Mouse (Mus musculus) C2C12 (cell line): ENCODE measurements around the gene 2310022B05Rik.

Source experiments
- CEBPB ChIP-seq: IDR thresholded peaks from one replicate; pipeline ENCODE4 v1.6.1; 2011; ENCODE audit warnings: low read depth, mild to moderate bottlenecking, control low read depth, moderate library complexity
- CTCF ChIP-seq: IDR thresholded peaks from one replicate; pipeline ENCODE4 v1.5.1; 2011; ENCODE audit not compliant: control insufficient read depth, insufficient read depth, insufficient read length
- MAX ChIP-seq: IDR thresholded peaks from one replicate; pipeline ENCODE4 v1.6.1; 2011; ENCODE audit warnings: mild to moderate bottlenecking, control low read depth
- MYOD1 ChIP-seq: IDR thresholded peaks from one replicate; pipeline ENCODE4 v1.6.1; 2011; ENCODE audit warnings: low read depth; ENCODE audit not compliant: control insufficient read depth, insufficient read length
- MYOG ChIP-seq: IDR thresholded peaks from one replicate; pipeline ENCODE4 v1.6.1; 2011; ENCODE audit not compliant: control insufficient read depth, insufficient read length; ENCODE audit errors: extremely low read depth
- USF1 ChIP-seq: IDR thresholded peaks from one replicate; pipeline ENCODE4 v1.6.1; 2011; ENCODE audit warnings: low read depth, mild to moderate bottlenecking, control low read depth, moderate library complexity

GRCm38 (mm10) chr8:124604066-124604465 lies 59.1 kb downstream of the 2310022B05Rik start:
- TF ChIP-seq MYOD1 (no peak), CTCF (no peak), MAX (no peak), USF1 (no peak), MYOG (no peak), CEBPB (no peak)
